Mouse (Mus musculus): ENCODE measurements at regions not wholly inside any gene's neighbourhood (a gene's known extent, or its start where the extent isn't known, plus 50 kb on each side); places are given as distances from the start of the nearest gene placed in this dataset.
A peak's percentile ranks its signal among the peaks of the same experiment; 100 is the strongest.

DNA sequence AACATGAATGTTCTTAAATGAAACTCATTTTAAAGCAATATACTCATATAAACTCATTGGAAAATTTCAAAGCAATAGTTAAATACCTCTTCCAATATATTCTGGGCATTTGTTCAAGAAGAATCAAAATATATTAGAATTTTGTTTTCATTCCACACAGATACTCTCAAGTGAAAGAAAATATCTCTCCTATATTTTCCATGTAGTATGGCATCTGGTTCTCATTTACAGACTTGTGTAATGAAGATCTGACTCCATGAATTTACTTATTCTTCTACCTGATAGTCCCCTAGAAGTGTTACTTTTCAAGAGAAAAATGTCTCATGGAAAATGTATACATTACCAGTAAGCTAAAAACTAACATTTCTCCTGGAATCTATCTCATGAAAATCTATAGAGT, 144.2 kb upstream of the Col5a2 start:
- H3K4me1 ChIP-seq (replicated peaks), result no peaks in the 10 kb centered on the region
- H3K9ac ChIP-seq, result no peak overlapping the region
- ATAC-seq (ENCODE audit: insufficient number of reproducible peaks, low FRiP score), result no peak
- H3K4me3 ChIP-seq, result no peak overlapping the region
- H3K4me2 ChIP-seq, result no peak overlapping the region
- H3K9me3 ChIP-seq (replicated peaks), result no peaks in the 10 kb centered on the region
- H3K27me3 ChIP-seq (replicated peaks), result no peaks in the 10 kb centered on the region
- H3K27ac ChIP-seq (ENCODE audit: poor library complexity, severe bottlenecking), result no peak overlapping the region
- no peaks in the 10 kb centered on the region for H3K36me3 ChIP-seq

DNA sequence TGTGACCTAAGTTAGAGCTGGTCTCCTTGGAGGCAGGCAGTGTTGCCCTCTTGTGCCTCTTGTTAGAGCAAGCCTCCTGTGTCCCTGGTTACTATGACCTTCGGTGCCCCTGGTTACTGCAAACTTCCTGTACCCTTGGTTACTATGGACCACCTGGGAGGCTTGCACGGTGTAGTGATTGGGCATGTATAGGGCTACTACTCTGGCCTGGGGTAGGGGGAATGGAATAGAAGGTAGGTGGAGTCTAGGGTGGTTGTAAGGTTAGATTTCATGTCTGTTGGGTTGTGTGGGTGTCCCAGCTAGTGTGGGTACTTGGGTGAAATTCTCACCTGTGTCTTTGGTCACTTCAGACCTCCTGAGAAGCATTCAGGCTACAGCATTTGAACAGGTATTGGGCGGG, 141.7 kb upstream of the Wdr75 start:
- no peak for ATAC-seq (ENCODE audit: insufficient number of reproducible peaks, low FRiP score)
- WGBS, result 84% methylated on average over 3 of the region's 3 CpGs
- H3K27ac ChIP-seq (ENCODE audit: poor library complexity, severe bottlenecking), result no peak overlapping the region

DNA sequence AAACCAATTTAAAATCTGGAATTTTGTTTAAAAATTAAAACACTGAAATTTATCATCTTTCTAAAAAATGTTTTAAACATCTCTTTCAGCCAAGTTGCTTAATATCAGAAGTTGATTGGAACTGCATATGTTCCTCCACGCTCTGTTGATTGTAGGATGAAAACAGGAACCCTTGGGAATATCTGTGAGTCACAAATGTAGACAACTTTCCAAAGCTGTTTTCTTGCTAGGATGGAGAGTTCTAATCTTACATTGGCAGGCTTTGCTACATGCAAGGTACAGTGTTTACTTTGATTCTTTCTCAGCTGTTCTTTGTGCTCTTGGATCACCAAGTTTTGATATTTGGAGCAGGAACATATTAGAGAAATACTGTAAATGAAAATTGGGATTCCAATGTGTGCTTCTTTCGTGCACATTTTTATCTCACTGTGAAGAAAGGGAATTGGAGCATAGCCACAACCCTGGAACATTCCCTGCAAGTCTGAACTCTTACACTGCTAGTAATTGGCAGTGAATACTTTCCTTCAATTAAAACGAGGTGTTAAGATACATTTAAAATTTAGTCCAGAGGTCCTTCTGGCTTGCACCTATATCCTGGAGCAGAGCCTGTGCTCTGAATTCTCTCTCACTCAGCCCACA, 131.0 kb upstream of the Wdr75 start:
- no peak overlapping the region for H3K9ac ChIP-seq
- no peak for ATAC-seq (ENCODE audit: insufficient number of reproducible peaks, low FRiP score)
- H3K4me1 ChIP-seq (replicated peaks), result no peaks in the 10 kb centered on the region
- no peak overlapping the region for H3K4me2 ChIP-seq
- peak overlapping the region; percentile 23; the same call in 1 of the 2 replicates for H3K27ac ChIP-seq (ENCODE audit: poor library complexity, severe bottlenecking)
- no peaks in the 10 kb centered on the region for H3K36me3 ChIP-seq
- no peak overlapping the region for H3K4me3 ChIP-seq
- no peaks in the 10 kb centered on the region for H3K27me3 ChIP-seq (replicated peaks)
- 56% methylated on average over 3 of the region's 3 CpGs for WGBS
- H3K9me3 ChIP-seq (replicated peaks), result no peaks in the 10 kb centered on the region

More for the DNA sequence above, 141.7 kb upstream of the Wdr75 start:
- no peaks in the 10 kb centered on the region for H3K27me3 ChIP-seq (replicated peaks)
- no peaks in the 10 kb centered on the region for H3K4me1 ChIP-seq (replicated peaks)
- no peak overlapping the region for H3K9ac ChIP-seq
- no peaks in the 10 kb centered on the region for H3K36me3 ChIP-seq
- no peaks in the 10 kb centered on the region for H3K9me3 ChIP-seq (replicated peaks)
- no peak overlapping the region for H3K4me2 ChIP-seq
- no peak overlapping the region for H3K4me3 ChIP-seq

DNA sequence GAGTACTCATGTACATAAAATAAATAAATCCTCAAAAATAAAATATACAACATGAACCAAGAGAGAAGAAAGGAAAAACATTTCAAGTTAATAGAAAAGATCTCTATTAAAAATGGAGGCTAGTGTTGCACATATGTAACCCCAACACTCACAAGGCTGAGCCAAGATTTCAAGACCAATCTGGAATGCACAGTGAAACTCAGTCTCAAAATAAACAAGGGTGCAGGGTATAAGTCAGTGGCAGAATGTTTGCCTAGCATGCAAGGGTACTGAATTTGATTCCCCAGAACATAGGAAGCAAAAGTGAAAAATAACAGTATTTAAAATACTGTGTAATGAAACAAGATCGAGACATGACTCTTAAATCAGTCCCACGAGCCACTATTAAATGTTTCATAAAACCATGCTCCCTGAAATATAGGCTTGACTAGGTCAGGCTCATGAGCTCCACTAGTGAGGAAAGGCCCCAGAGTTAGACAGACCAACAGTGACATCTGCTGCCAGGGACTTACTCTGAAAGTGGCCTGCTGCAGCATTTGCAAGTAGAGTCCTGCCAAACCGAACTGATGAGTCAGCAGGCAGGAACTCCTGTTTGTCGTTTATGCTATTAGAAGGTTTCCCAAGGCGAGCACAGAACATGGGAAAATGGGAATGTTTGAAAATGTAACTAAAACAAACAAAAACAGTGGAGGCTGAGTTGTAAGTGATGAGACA, 122.4 kb upstream of the Wdr75 start:
- H3K36me3 ChIP-seq, result no peaks in the 10 kb centered on the region
- H3K4me2 ChIP-seq, result no peak overlapping the region
- no peak overlapping the region for H3K9ac ChIP-seq
- no peaks in the 10 kb centered on the region for H3K4me1 ChIP-seq (replicated peaks)
- no peak overlapping the region for H3K4me3 ChIP-seq
- H3K9me3 ChIP-seq (replicated peaks), result no peaks in the 10 kb centered on the region
- peak; percentile 76; the same call in 1 of the 2 replicates for ATAC-seq (ENCODE audit: insufficient number of reproducible peaks, low FRiP score)
- H3K27me3 ChIP-seq (replicated peaks), result no peaks in the 10 kb centered on the region
- H3K27ac ChIP-seq (ENCODE audit: poor library complexity, severe bottlenecking), result no peak overlapping the region
- WGBS, result 35% methylated on average over 5 of the region's 5 CpGs

DNA sequence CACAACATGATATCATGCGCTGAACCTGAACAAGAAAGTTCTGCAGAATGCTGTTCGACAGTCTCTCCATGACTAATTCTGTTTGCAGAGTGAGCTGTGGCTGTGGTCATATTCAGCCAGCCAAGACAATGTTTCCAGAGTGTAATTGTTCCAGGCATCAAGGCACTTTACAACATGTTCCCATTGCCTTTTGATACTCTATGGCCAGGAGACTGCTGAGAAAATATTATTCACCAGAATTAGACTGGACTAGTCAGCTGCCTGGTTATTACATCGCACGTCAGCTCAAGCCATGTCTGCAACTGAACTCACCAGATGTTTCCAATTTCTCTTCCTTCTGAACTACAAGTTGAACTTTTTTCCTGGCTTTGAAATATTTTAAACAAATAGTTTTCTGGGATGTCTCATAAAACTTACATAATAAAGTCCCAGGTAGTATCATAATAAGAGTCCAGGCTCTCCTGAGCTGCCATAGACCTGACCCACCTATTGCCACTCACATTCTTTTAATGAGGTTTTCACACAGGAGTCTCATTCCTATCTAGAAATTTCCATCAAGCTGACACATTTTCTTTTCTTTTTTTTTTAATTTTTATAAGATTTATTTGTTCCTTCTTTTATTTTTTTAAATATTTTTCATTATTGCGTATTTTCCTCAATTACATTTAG, 119.1 kb upstream of the Wdr75 start:
- Histone ChIP-seq H3K4me3 (no peak overlapping the region), H3K27me3 (replicated peaks) (no peaks in the 10 kb centered on the region), H3K9ac (no peak overlapping the region), H3K27ac (ENCODE audit: poor library complexity, severe bottlenecking) (no peak overlapping the region), H3K4me2 (no peak overlapping the region), H3K36me3 (no peaks in the 10 kb centered on the region), H3K4me1 (replicated peaks) (no peaks in the 10 kb centered on the region), H3K9me3 (replicated peaks) (no peaks in the 10 kb centered on the region)
- WGBS, result 76% methylated on average over 5 of the region's 5 CpGs
- no peak for ATAC-seq (ENCODE audit: insufficient number of reproducible peaks, low FRiP score)

DNA sequence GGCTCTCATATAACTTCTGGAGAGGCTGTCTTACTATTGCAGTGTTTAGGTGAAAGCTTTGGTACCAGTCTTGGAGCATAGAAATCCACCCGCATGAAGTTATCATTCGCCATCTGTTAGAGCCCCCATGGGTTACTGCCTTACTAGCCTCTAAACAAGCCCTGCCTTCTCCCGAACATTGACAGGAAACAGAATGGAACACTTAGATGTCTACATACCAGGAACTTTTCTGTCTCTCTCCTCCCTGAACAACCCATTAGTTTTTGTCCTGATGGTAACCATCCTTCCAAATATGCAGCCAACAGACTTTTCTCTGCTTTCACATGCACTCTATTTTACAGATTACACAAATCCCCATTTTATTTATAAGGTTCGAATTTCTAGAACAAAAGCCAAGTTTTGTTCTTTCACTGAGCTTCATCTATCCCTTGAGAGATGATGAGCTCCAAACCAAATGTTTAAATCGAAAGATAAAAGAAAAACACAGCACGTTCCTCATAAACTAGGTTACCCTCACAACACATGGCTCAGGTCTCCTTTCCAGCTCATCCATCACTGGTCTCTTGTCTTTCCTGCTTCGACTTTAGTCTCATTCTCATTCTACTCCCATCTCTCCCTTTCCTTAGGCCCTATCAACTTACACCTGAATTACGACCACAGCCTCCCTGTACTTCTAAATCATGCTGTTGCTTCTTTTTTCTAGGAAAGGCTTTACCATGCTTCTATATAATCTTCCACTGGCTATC, 114.8 kb upstream of the Wdr75 start:
- WGBS, result 75% methylated on average over 8 of the region's 8 CpGs
- ATAC-seq (ENCODE audit: insufficient number of reproducible peaks, low FRiP score), result no peak
- H3K36me3 ChIP-seq, result no peaks in the 10 kb centered on the region
- H3K4me3 ChIP-seq, result no peak overlapping the region
- no peaks in the 10 kb centered on the region for H3K4me1 ChIP-seq (replicated peaks)
- no peak overlapping the region for H3K27ac ChIP-seq (ENCODE audit: poor library complexity, severe bottlenecking)
- H3K9ac ChIP-seq, result no peak overlapping the region
- no peaks in the 10 kb centered on the region for H3K9me3 ChIP-seq (replicated peaks)
- no peak overlapping the region for H3K4me2 ChIP-seq
- H3K27me3 ChIP-seq (replicated peaks), result no peaks in the 10 kb centered on the region

DNA sequence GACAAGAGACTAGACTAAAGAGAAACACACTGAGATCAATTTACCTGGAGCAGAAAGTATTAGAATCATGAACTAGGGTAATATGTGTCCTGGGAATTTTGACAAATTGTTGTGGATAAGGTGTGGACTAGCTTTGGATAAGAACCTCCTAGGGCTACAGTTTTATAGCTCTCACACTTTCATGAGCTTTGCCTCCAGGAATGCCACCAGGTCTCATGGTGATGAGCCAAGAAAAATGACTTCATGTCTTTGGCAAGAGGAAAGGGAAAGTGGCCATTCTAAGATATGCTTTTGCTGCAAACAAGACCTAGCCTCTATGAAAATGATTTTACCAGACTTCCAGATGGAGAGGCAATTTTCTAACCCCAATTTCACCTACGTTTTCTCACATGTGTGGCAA, 94.1 kb upstream of the Wdr75 start:
- Histone ChIP-seq H3K4me3 (no peak overlapping the region), H3K4me1 (replicated peaks) (0 out of 2 replicates have a peak, but pooled peaks cover 3% of the 10 kb centered on the region), H3K9me3 (replicated peaks) (no peaks in the 10 kb centered on the region), H3K36me3 (no peaks in the 10 kb centered on the region), H3K9ac (no peak overlapping the region), H3K4me2 (no peak overlapping the region), H3K27ac (ENCODE audit: poor library complexity, severe bottlenecking) (no peak overlapping the region), H3K27me3 (replicated peaks) (no peaks in the 10 kb centered on the region)
- ATAC-seq (ENCODE audit: insufficient number of reproducible peaks, low FRiP score), result no peak
- 46% methylated on average over 1 of the region's 1 CpGs for WGBS

DNA sequence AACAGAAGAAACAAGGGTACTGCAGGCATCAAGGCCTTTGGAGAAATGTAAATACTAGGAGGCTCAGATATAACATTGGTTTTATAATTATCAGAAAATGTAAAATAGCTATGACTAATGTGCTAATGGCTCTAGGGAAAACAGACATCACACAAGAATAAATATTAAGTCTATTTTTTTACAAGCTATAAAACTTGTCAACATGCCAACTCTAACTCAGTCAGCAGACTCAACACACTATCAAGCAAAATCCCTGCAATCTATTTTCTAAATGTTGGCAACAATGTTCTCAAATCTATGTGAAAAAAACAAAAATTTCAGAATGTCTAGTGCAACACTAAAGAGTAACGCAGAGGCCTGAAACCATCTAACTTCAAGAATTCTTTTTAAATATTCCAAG, 93.5 kb upstream of the Wdr75 start:
- ATAC-seq (ENCODE audit: insufficient number of reproducible peaks, low FRiP score), result no peak
- Histone ChIP-seq H3K4me2 (no peak overlapping the region), H3K27ac (ENCODE audit: poor library complexity, severe bottlenecking) (no peak overlapping the region), H3K4me3 (no peak overlapping the region), H3K9me3 (replicated peaks) (no peaks in the 10 kb centered on the region), H3K9ac (no peak overlapping the region), H3K36me3 (no peaks in the 10 kb centered on the region), H3K4me1 (replicated peaks) (0 out of 2 replicates have a peak, but pooled peaks cover 3% of the 10 kb centered on the region), H3K27me3 (replicated peaks) (no peaks in the 10 kb centered on the region)
- WGBS, result 81% methylated on average over 1 of the region's 1 CpGs

DNA sequence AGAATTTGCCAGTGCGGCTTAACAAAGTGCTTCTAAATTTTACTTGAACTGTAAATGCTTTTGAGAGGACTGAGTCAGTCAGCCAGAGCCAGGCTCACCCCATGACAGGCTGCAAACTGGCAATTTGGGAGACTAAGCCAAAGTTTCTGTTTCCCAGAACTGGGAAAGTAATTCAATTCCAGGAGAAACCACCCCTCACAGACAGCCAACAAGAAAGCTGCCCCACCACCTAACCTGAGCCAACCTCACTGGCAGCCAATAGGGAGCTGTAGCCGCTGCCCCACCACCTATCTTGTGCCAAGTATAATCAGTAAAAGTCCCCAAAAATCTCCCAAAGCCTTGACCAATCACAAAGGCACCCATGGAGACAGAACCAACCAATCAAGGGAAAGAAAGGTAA, 71.6 kb upstream of the Wdr75 start:
- Histone ChIP-seq H3K27me3 (replicated peaks) (no peaks in the 10 kb centered on the region), H3K4me2 (no peak overlapping the region), H3K27ac (ENCODE audit: poor library complexity, severe bottlenecking) (no peak overlapping the region), H3K4me1 (replicated peaks) (no peaks in the 10 kb centered on the region), H3K36me3 (no peaks in the 10 kb centered on the region), H3K9ac (no peak overlapping the region), H3K4me3 (no peak overlapping the region), H3K9me3 (replicated peaks) (0 out of 2 replicates have a peak, but pooled peaks cover 2% of the 10 kb centered on the region)
- 83% methylated on average over 2 of the region's 2 CpGs for WGBS
- no peak for ATAC-seq (ENCODE audit: insufficient number of reproducible peaks, low FRiP score)

DNA sequence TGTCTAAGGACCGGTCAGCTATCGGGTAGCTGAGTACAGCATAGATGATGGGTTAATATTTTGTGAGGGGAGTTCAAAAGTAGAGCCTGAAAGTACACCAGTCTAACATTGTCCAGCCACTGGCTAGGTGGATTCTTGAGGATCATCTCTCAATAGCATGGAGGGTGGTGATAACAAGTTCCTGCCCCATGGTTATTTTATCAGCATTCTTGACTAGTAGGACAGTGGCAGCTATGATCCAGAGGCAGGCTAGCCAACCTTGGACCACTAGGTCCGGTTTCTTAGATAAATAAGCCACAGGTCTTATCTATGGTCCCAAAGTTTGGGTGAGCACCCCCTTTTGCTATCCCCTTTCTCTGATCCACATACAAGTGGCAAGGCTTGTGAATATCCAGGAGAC, 62.0 kb upstream of the Wdr75 start:
- Histone ChIP-seq H3K4me2 (no peak overlapping the region), H3K27me3 (replicated peaks) (no peaks in the 10 kb centered on the region), H3K4me1 (replicated peaks) (no peaks in the 10 kb centered on the region), H3K36me3 (no peaks in the 10 kb centered on the region), H3K9ac (no peak overlapping the region), H3K9me3 (replicated peaks) (no peaks in the 10 kb centered on the region), H3K27ac (ENCODE audit: poor library complexity, severe bottlenecking) (no peak overlapping the region), H3K4me3 (no peak overlapping the region)
- no peak for ATAC-seq (ENCODE audit: insufficient number of reproducible peaks, low FRiP score)
- 74% methylated on average over 3 of the region's 3 CpGs for WGBS

DNA sequence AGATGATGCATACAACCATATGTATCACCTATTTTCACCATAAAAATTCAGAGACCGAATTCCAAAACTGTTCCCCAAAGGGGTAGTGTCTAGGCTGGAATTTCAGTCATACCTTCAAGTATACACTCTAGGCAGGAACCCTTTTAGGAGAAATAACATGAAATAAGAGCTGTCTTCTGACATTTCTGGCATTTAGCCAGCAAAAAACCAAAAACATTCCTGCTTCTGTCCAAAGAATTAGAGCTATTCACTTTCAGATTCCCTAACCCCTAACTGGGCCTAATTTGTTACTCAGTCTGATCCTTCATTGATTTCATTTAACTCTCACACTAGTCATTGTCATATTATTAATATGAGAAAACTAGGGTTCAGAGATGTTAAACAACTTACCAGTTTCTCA, 49.8 kb upstream of the Wdr75 start:
- H3K9ac ChIP-seq, result no peak overlapping the region
- H3K9me3 ChIP-seq (replicated peaks), result peaks cover 19% of the 10 kb centered on the region
- H3K4me1 ChIP-seq (replicated peaks), result no peaks in the 10 kb centered on the region
- H3K4me3 ChIP-seq, result no peak overlapping the region
- no peak overlapping the region for H3K27ac ChIP-seq (ENCODE audit: poor library complexity, severe bottlenecking)
- no peaks in the 10 kb centered on the region for H3K36me3 ChIP-seq
- ATAC-seq (ENCODE audit: insufficient number of reproducible peaks, low FRiP score), result no peak
- 86% methylated on average over 1 of the region's 1 CpGs for WGBS
- H3K27me3 ChIP-seq (replicated peaks), result no peaks in the 10 kb centered on the region
- no peak overlapping the region for H3K4me2 ChIP-seq
